Mouse (Mus musculus): ENCODE data around the gene Ptprg. TPM values are rescaled to one million over a fixed set of nuclear protein-coding genes. Genes with fewer than 3 reads are reported as not detected.

The Ptprg gene
- polyA plus RNA-seq, 1 experiment from 2014 or later: 34.4 TPM

DNA sequence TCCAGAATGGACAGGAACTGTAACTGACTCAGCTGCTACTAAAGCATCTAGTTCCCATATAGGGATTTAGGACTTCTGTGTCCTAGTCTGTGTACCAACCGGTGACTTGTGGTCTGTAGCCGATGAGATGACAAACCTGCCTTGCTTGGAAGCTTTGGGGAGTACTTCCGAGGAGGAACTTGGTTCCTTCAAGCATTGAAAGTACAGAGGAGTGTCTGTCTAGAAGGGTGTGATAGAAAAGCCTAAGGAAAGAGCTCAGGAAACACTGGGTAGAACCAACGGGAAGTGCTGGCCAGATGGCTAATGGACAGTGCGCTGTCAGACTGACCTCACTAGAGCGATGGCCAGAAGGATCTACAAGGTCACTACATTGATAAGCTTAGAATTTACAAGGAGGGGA is 439.2 kb downstream of the Ptprg start:
- Histone ChIP-seq H3K9me3 (no peaks in the 10 kb centered on the region), H3K4me2 (no peak overlapping the region), H3K36me3 (no peaks in the 10 kb centered on the region), H3K9ac (no peak overlapping the region), H3K4me3 (no peak overlapping the region), H3K27ac (no peak overlapping the region), H3K4me1 (peaks cover 5% of the 10 kb centered on the region), H3K27me3 (no peaks in the 10 kb centered on the region)
- no peak for ATAC-seq (ENCODE audit: insufficient number of reproducible peaks, insufficient read depth, low FRiP score, low TSS enrichment, low read depth)
- 91% methylated on average over 6 of the region's 6 CpGs for WGBS

DNA sequence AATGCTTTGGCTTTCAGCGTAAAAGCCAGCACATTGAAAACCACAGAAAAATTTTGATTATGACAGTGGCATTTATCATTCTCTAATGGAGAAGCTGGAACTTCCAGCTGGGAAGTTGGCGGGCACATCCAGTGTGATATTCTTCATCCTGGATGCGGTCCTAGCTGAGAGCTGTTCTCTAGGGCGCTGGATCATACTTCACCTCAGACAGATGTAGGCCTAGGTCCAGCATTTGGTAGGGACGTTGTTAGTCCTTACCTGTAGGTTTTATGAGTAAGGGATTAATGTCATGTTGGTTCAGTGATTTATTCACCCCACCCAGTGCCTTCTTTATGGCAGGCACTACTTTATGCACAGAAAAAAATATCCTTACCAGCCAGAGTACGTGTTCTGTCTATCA is 444.2 kb downstream of the Ptprg start:
- no peaks in the 10 kb centered on the region for H3K9me3 ChIP-seq
- ATAC-seq (ENCODE audit: insufficient number of reproducible peaks, insufficient read depth, low FRiP score, low TSS enrichment, low read depth): no peak
- H3K9ac ChIP-seq: no peak overlapping the region
- H3K27ac ChIP-seq: no peak overlapping the region
- no peaks in the 10 kb centered on the region for H3K27me3 ChIP-seq
- H3K4me2 ChIP-seq: no peak overlapping the region
- WGBS: 87% methylated on average over 6 of the region's 6 CpGs
- no peaks in the 10 kb centered on the region for H3K36me3 ChIP-seq
- no peaks in the 10 kb centered on the region; the same call in 1 of the 2 replicates for H3K4me1 ChIP-seq
- H3K4me3 ChIP-seq: no peak overlapping the region

DNA sequence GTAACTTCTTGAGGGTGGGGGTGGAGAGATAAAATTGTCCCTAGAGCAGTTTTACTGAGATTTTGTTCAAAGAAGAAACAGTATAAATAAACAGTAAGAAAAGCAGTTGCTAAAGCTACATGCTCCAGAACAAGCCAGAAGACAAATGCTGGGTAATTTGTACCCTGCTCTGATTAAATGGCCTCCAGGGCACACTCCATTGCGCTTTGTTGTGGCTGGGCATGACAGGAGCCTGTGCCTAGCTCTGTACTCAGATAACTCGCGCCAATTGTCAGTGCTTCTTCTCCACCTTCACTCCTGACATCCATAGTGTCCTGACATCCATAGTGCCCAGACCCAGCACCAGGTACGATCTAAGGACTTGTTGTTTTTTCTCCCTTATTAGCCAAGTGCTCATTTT is 445.1 kb downstream of the Ptprg start:
- Histone ChIP-seq H3K4me3 (no peak overlapping the region), H3K27me3 (no peaks in the 10 kb centered on the region), H3K9ac (no peak overlapping the region), H3K27ac (no peak overlapping the region), H3K4me1 (no peaks in the 10 kb centered on the region; the same call in 1 of the 2 replicates), H3K36me3 (no peaks in the 10 kb centered on the region), H3K4me2 (no peak overlapping the region), H3K9me3 (no peaks in the 10 kb centered on the region)
- ATAC-seq (ENCODE audit: insufficient number of reproducible peaks, insufficient read depth, low FRiP score, low TSS enrichment, low read depth): no peak
- WGBS: 85% methylated on average over 4 of the region's 4 CpGs

DNA sequence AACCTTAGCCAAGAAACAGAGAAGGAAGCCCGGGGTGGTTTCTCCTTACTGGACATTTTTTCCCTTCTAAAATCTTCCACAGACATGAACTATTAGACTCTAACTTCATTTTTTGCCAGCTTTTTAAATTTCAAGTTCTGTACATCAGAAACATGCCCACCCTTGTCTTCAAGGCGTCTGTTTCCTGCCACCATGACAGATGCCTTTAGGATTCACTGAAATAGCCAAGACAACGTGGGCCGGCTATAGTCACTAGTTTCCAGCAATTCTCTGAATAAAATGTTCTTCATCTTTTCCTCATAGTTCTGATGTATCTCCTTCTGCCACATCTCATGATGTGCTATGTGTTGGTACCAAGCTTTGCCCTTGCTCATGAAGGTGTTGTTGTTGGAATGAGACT is 450.7 kb downstream of the Ptprg start:
- H3K4me3 ChIP-seq: no peak overlapping the region
- 81% methylated on average over 4 of the region's 4 CpGs for WGBS
- no peaks in the 10 kb centered on the region for H3K27me3 ChIP-seq
- no peak overlapping the region for H3K27ac ChIP-seq
- H3K4me2 ChIP-seq: no peak overlapping the region
- ATAC-seq (ENCODE audit: insufficient number of reproducible peaks, insufficient read depth, low FRiP score, low TSS enrichment, low read depth): no peak
- H3K9ac ChIP-seq: no peak overlapping the region
- H3K9me3 ChIP-seq: no peaks in the 10 kb centered on the region
- no peaks in the 10 kb centered on the region for H3K4me1 ChIP-seq
- H3K36me3 ChIP-seq: no peaks in the 10 kb centered on the region

DNA sequence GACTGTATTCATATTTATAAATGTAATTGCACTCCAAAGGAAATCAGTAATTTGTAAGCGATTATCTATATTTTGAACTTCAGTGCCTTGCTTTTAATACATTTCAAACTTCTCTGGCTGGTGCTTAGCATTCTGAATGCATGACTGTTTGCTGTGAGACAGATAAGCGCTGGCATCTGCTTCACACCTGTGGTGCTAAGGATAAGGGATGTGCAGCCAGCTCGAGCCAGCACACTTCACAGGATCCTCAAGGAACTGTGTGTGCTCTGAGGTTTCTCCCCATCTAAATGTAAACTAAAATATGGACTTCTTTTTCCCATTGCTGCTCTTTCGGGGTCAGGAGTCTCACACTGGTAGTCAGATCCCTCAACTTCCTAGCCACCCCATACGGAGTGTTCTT is 458.4 kb downstream of the Ptprg start:
- H3K4me3 ChIP-seq: no peak overlapping the region
- no peaks in the 10 kb centered on the region for H3K4me1 ChIP-seq
- no peak overlapping the region for H3K4me2 ChIP-seq
- WGBS: 72% methylated on average over 5 of the region's 5 CpGs
- H3K9ac ChIP-seq: no peak overlapping the region
- ATAC-seq (ENCODE audit: insufficient number of reproducible peaks, insufficient read depth, low FRiP score, low TSS enrichment, low read depth): no peak
- H3K36me3 ChIP-seq: no peaks in the 10 kb centered on the region
- H3K27me3 ChIP-seq: no peaks in the 10 kb centered on the region
- no peak overlapping the region for H3K27ac ChIP-seq
- H3K9me3 ChIP-seq: no peaks in the 10 kb centered on the region

DNA sequence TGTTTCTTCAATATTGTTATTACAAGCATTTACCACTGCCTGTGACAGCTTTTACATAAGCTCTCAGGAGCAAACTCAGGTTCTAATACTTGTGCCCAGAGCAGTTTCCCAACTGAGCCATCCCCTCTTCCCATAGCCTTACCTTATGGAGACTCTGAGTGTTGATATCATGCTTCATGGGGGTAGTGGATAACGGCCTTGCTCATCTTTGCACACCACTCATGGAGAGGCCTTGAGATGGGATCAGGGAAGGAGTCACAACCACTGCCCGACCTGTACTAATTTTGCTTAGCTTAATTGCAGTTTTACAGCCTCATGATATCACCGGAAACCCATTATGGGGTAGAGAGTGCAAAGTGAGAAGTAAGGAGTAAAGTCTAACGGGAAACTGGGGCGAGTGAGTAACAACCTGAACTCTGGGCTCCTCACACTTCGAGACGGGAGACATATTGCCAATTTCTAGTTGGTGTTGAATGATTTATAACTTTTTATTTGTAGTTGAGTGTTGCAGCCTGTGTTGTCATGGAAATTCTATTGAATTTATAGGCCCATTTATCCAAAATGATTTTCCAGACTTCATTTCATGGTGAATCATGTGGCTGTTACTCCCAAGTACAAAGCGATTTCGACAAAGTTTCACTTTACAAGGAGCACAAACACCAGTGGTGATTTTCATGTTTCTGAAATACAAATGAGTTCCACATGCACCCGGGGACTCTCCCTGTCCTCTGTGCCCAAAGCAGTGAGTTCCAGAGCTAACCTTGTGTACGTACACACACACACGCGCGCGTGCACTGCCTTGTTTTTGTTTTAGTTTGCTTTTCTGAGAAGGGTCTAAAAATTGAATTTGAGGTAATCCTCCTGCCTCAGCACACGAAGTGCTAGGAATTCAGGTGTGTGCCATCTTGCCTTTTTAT is 472.7 kb downstream of the Ptprg start:
- Histone ChIP-seq H3K36me3 (no peaks in the 10 kb centered on the region), H3K27ac (no peak overlapping the region), H3K9me3 (no peaks in the 10 kb centered on the region), H3K4me2 (no peak overlapping the region), H3K4me3 (no peak overlapping the region), H3K4me1 (0 out of 2 replicates have a peak, but pooled peaks cover 8% of the 10 kb centered on the region), H3K9ac (no peak overlapping the region), H3K27me3 (no peaks in the 10 kb centered on the region)
- WGBS: 78% methylated on average over 16 of the region's 16 CpGs
- ATAC-seq (ENCODE audit: insufficient number of reproducible peaks, insufficient read depth, low FRiP score, low TSS enrichment, low read depth): no peak

DNA sequence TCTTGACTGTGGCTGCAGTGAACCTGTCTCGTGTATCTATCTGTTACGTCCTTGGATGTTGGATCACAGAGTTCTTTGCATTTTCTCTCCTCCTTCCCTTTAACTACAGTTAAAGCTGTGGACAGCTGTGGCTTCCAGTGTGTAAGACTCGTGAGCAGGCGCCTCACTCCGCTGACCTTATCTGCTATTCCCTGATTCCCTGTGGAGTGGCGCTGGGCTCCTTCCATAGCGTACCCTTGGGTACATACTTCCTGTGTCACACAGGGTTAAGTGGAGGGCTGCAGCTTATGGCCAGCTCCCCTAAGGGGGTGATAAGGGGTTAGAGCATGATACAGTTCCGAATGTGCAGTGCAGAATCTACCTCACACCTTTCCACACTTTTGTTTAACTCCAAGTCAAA is 473.9 kb downstream of the Ptprg start:
- Histone ChIP-seq H3K4me1 (0 out of 2 replicates have a peak, but pooled peaks cover 8% of the 10 kb centered on the region), H3K9me3 (no peaks in the 10 kb centered on the region), H3K4me2 (no peak overlapping the region), H3K4me3 (no peak overlapping the region), H3K36me3 (no peaks in the 10 kb centered on the region), H3K27ac (no peak overlapping the region), H3K9ac (no peak overlapping the region), H3K27me3 (no peaks in the 10 kb centered on the region)
- 79% methylated on average over 8 of the region's 8 CpGs for WGBS
- no peak for ATAC-seq (ENCODE audit: insufficient number of reproducible peaks, insufficient read depth, low FRiP score, low TSS enrichment, low read depth)

DNA sequence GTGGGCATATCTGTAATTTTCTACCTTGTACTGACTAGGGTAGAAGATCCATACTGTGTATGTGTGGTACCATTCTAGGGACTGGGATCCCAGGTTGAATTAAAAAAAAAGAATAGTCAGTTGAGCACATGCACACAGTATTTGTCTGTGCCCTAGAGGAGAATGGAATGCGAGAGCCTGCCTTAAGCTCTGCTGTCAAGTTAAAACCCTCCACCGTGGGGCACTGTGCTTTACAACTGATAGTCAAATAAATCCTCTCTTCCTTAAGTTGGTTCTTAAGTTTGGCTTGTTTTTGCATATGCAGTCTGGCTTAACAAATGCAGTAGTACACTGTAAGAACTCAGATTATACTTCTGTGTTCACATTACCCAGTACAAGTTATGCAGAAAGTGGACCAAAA is 476.6 kb downstream of the Ptprg start:
- 67% methylated on average over 2 of the region's 2 CpGs for WGBS
- no peaks in the 10 kb centered on the region for H3K9me3 ChIP-seq
- H3K9ac ChIP-seq: no peak overlapping the region
- ATAC-seq (ENCODE audit: insufficient number of reproducible peaks, insufficient read depth, low FRiP score, low TSS enrichment, low read depth): no peak
- no peaks in the 10 kb centered on the region for H3K27me3 ChIP-seq
- no peak overlapping the region for H3K27ac ChIP-seq
- 0 out of 2 replicates have a peak, but pooled peaks cover 8% of the 10 kb centered on the region for H3K4me1 ChIP-seq
- no peak overlapping the region for H3K4me2 ChIP-seq
- H3K4me3 ChIP-seq: no peak overlapping the region
- H3K36me3 ChIP-seq: no peaks in the 10 kb centered on the region

DNA sequence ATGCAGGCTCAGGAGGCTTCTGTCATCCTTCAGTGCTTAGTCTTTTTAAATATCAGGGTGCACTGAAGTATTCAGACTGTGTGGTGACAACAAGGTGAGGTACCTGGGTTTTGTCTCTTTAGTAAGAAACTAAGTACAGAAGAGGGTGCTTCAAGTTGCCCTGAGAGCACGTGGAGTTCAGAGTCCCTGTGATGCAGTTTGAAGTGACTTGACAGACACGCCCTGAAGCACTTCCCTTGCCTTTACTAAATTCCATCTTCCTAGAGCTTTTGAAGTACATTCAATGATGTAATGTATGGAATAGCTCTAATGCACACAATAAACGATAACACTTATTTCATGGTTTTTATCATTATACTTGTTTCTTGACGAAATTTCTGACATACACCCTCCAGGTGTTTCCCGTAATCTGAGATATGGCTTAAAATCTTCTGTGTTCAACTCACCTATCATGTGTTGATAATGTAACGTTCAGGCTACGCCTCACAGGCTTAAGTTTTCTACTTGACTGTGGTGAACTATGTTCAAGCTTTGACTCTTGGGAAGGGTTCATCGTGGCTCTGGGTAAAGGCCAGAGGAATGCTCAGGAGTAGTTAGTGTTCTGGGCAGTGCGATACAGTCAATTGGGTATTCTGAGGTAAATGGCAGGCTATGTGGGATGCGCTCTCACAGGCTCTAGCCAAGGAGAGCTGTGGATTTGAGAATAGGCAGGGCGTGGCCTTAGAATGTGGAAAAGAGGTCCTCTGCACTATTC is 483.4 kb downstream of the Ptprg start:
- H3K27ac ChIP-seq: no peak overlapping the region
- no peak overlapping the region for H3K4me2 ChIP-seq
- H3K9ac ChIP-seq: no peak overlapping the region
- H3K4me3 ChIP-seq: no peak overlapping the region
- no peaks in the 10 kb centered on the region for H3K9me3 ChIP-seq
- no peaks in the 10 kb centered on the region for H3K4me1 ChIP-seq
- ATAC-seq (ENCODE audit: insufficient number of reproducible peaks, insufficient read depth, low FRiP score, low TSS enrichment, low read depth): no peak
- H3K27me3 ChIP-seq: no peaks in the 10 kb centered on the region
- no peaks in the 10 kb centered on the region for H3K36me3 ChIP-seq
- WGBS: 71% methylated on average over 11 of the region's 11 CpGs

DNA sequence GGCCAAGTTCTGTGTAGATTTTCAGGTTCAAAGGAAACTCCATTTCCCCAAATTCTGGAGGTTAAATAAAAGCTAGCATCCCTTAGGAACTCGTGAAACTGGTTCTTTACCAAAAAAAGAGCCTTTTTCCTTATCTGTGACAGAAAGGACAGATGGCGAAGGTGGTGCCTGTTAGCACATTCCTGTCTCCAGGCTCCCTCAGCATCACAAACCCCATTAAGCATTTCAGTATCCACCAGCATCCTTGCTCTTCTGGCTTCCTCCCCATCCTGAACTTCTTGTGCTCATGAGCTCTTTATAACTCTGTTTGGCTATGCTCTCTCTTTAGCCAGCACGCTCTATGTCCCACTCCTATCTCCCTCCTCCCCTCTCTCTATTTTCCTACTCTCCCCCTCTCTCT is 486.4 kb downstream of the Ptprg start:
- ATAC-seq (ENCODE audit: insufficient number of reproducible peaks, insufficient read depth, low FRiP score, low TSS enrichment, low read depth): no peak
- Histone ChIP-seq H3K36me3 (no peaks in the 10 kb centered on the region), H3K27me3 (no peaks in the 10 kb centered on the region), H3K9ac (no peak overlapping the region), H3K4me1 (no peaks in the 10 kb centered on the region), H3K9me3 (no peaks in the 10 kb centered on the region), H3K4me2 (no peak overlapping the region), H3K27ac (no peak overlapping the region), H3K4me3 (no peak overlapping the region)
- 87% methylated on average over 3 of the region's 3 CpGs for WGBS

DNA sequence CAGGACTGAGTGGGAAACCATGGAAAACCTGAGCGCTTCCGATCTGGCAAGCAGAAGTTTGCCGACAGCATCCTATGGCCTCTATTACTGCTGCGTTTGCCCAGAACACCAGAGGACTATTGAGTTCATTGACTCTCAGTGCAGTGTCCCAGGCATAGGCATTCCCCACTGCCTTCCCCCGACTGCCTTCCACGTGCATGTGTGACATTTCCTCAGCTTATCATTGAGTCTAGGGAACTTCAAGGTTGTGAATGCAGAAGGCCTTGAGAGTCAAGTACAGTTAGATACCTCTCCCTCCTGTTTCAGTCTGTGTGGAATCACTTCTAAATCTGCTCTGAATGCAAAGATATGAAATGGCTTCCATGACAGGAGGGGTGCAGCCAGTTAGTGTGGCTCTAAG is 488.2 kb downstream of the Ptprg start:
- Histone ChIP-seq H3K9me3 (no peaks in the 10 kb centered on the region), H3K4me1 (no peaks in the 10 kb centered on the region), H3K4me3 (no peak overlapping the region), H3K27ac (no peak overlapping the region), H3K9ac (no peak overlapping the region), H3K4me2 (no peak overlapping the region), H3K36me3 (no peaks in the 10 kb centered on the region), H3K27me3 (no peaks in the 10 kb centered on the region)
- 89% methylated on average over 6 of the region's 6 CpGs for WGBS
- no peak for ATAC-seq (ENCODE audit: insufficient number of reproducible peaks, insufficient read depth, low FRiP score, low TSS enrichment, low read depth)

Data from embryonic facial prominence, embryonic 13.5 days (tissue).